In genomic region chr1:135020970-135021369, GRCm38 (mm10) we compare ENCODE assay signal across 8 mouse cellular contexts. TPM values are rescaled to one million over a fixed set of nuclear protein-coding genes. Genes with fewer than 3 reads are reported as not detected.
A peak's percentile ranks its signal among the peaks of the same experiment; 100 is the strongest.
DNase-seq lines count a peak whose midpoint lies in the region; ATAC-seq and TF ChIP-seq lines count a peak whose summit lies in the region.
"Had no signal": no experiment of that assay in that cellular context is flagged by ENCODE, and none has a peak within 500 bp of the region (broad histone marks: within the 10 kb centered on the region; RNA-seq: fewer than 3 reads in every experiment).

No protein-coding gene starts in this region.

- WGBS in kidney, adult 2 months = 9% methylated on average over 5 of the region's 5 CpGs
- WGBS in hindbrain, embryonic 10.5 days = 60% methylated on average over 5 of the region's 5 CpGs
- WGBS in limb, embryonic 15.5 days = 14% methylated on average over 5 of the region's 5 CpGs

- H3K4me2 ChIP-seq in limb, embryonic 15.5 days = no peak overlapping the region

- H3K9ac ChIP-seq in limb, embryonic 15.5 days = no peak overlapping the region

- no peak for TF ChIP-seq CTCF in kidney, adult 2 months (conservative IDR thresholded peaks at IDR 0.05; ENCODE audit: insufficient read depth, insufficient read length, low read depth, low read length)
- no peak for TF ChIP-seq CTCF in Patski (IDR thresholded peaks at IDR 0.05)

- no peak overlapping the region for H3K4me3 ChIP-seq in kidney, adult 2 months (ENCODE audit: insufficient read depth, low read depth, low read length)
- H3K4me3 ChIP-seq in hindbrain, embryonic 10.5 days = no peak overlapping the region
- H3K4me3 ChIP-seq in limb, embryonic 15.5 days = no peak overlapping the region
- H3K4me3 ChIP-seq: erythroblast, embryonic 14.5 days had no signal

- no peaks in the 10 kb centered on the region for H3K27me3 ChIP-seq in kidney, adult 2 months (replicated peaks; ENCODE audit: control insufficient read depth, insufficient read depth, low read length)
- H3K27me3 ChIP-seq in Patski = no peaks in the 10 kb centered on the region
- peaks cover 18% of the 10 kb centered on the region; the same call in 1 of the 2 replicates for H3K27me3 ChIP-seq in hindbrain, embryonic 10.5 days (ENCODE audit: insufficient read depth, poor library complexity, severe bottlenecking)
- H3K27me3 ChIP-seq in limb, embryonic 15.5 days = peaks cover 13% of the 10 kb centered on the region; the same call in 1 of the 2 replicates

- peak; percentile 31 for DNase-seq in kidney, adult 2 months
- DNase-seq in kidney, adult 18-20 months = no peak
- peak; percentile 85 for DNase-seq in Patski (ENCODE audit: low read depth, low spot score)
- no peak for DNase-seq in hindbrain, embryonic 10.5 days (ENCODE audit: low spot score)
- DNase-seq in testis, postnatal 14 days (ENCODE audit: low spot score) = no peak

- CTCF ChIA-PET in Patski (lab: Charles Lee) = interaction anchor here (0.7 to 1.1 kb wide), 4 partner anchors 53 to 89 kb away, joined by 3 read pairs; partner anchors contain the start of gene Lgr6

- peak; percentile 44 for ATAC-seq in Patski
- ATAC-seq in limb, embryonic 15.5 days (ENCODE audit: insufficient number of reproducible peaks, low FRiP score, low TSS enrichment, low read depth) = peak; percentile 35; the same call in 1 of the 2 replicates
- no peak for ATAC-seq in megakaryocyte, adult 5-6 weeks (ENCODE audit: poor library complexity, severe bottlenecking)

- in situ Hi-C loops in Patski (cut with MboI; ENCODE audit: low pct_unique_long_range_greater_than_20kb) = no loop called here

- peaks cover 8% of the 10 kb centered on the region; the same call in 1 of the 2 replicates for H3K4me1 ChIP-seq in kidney, adult 2 months (ENCODE audit: control insufficient read depth, insufficient read depth, low read length)
- peaks cover 34% of the 10 kb centered on the region for H3K4me1 ChIP-seq in hindbrain, embryonic 10.5 days (replicated peaks)
- H3K4me1 ChIP-seq in limb, embryonic 15.5 days = peaks cover 60% of the 10 kb centered on the region

- H3K36me3 ChIP-seq in kidney, adult 2 months (ENCODE audit: control insufficient read depth, insufficient read depth, low read length) = no peaks in the 10 kb centered on the region
- H3K36me3 ChIP-seq in hindbrain, embryonic 10.5 days = no peaks in the 10 kb centered on the region
- H3K36me3 ChIP-seq in limb, embryonic 15.5 days = no peaks in the 10 kb centered on the region

- POLR2A ChIA-PET in Patski (lab: Charles Lee) = no interaction called here

- H3K9me3 ChIP-seq in hindbrain, embryonic 10.5 days = 0 out of 2 replicates have a peak, but pooled peaks cover 4% of the 10 kb centered on the region
- no peaks in the 10 kb centered on the region for H3K9me3 ChIP-seq in limb, embryonic 15.5 days

- TF ChIP-seq POLR2A in kidney, adult 2 months (IDR thresholded peaks at IDR 0.05; ENCODE audit: low read depth, low read length) = no peak

- H3K27ac ChIP-seq in kidney, adult 2 months (ENCODE audit: insufficient read depth, low read depth, low read length) = no peak overlapping the region
- peak overlapping the region; percentile 64; the same call in 1 of the 2 replicates for H3K27ac ChIP-seq in hindbrain, embryonic 10.5 days
- 0 out of 2 replicates have a peak overlapping the region, but pooled peaks have one; percentile 33 for H3K27ac ChIP-seq in limb, embryonic 15.5 days

RNA-seq across cellular contexts. Expression of gene Ube2t, which starts 58.6 kb away (rescaled TPM):
- polyA plus RNA-seq in kidney, adult 2 months (2012; rRNA removed) = 0.61 and 0.83 TPM in 2 replicates
- polyA plus RNA-seq in Patski (2021) = 14.5 TPM
- polyA plus RNA-seq in hindbrain, embryonic 10.5 days (2016; fragmentation: Nextera tagmentation; extraction: Ambion mirVana) = 47.8 and 62.8 TPM in 2 replicates
- polyA plus RNA-seq in limb, embryonic 15.5 days (2015; fragmentation: Nextera tagmentation; extraction: Ambion mirVana) = 25.3 and 25.7 TPM in 2 replicates
- 49.0 and 58.0 TPM in 2 replicates for total RNA-seq in megakaryocyte, adult 5-6 weeks (2015)
- 15.6 and 16.3 TPM in 2 replicates for total RNA-seq in megakaryocyte, adult 5-6 weeks (2017)

Comparison
In these comparisons a context has a peak if more than half of its experiments do, and no peak if none do; other contexts are left out.
1. DNase-seq: peak in kidney, adult 2 months (single experiment) and Patski (single experiment); none in kidney, adult 18-20 months (single experiment), hindbrain, embryonic 10.5 days (single experiment) and testis, postnatal 14 days (single experiment).